Comparison of ENCODE assay signal across 30 mouse cellular contexts in the genomic region with DNA sequence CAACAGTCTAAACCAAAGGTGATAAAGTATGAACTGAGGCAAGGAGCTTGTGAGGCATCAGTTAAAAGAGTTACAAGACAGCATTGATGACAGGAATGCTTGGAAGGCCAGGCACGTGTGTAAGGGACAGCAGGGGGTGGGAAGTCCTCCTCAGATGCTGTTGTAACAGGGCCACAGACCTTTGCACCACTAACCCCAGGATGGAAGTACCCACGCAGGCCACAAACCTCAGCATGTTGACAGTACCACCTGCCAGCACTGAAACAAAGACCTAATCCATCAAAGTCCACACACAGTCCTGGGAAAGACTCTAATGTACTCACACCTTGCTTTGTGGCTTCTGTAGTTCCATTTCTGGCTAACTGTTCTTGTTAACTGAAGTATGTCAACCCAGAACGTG. TPM values are rescaled to one million over a fixed set of nuclear protein-coding genes. Genes with fewer than 3 reads are reported as not detected.
DNase-seq lines count a peak whose midpoint lies in the region; ATAC-seq and TF ChIP-seq lines count a peak whose summit lies in the region.
"Had no signal": no experiment of that assay in that cellular context is flagged by ENCODE, and none has a peak within 500 bp of the region (broad histone marks: within the 10 kb centered on the region; RNA-seq: fewer than 3 reads in every experiment).

No protein-coding gene starts in this region.

- H3K9me3 ChIP-seq in heart, embryonic 13.5 days, result no peaks in the 10 kb centered on the region
- no peaks in the 10 kb centered on the region for H3K9me3 ChIP-seq in liver, embryonic 16.5 days (replicated peaks; ENCODE audit: control insufficient read depth, low read length)
- no peaks in the 10 kb centered on the region for H3K9me3 ChIP-seq in hindbrain, embryonic 12.5 days (replicated peaks)
- H3K9me3 ChIP-seq: embryonic facial prominence, embryonic 12.5 days; embryonic facial prominence, embryonic 15.5 days; forebrain, embryonic 10.5 days; forebrain, embryonic 13.5 days; G1E; heart, embryonic 12.5 days; hindbrain, embryonic 15.5 days had no signal

- peak overlapping the region; percentile 49; the same call in 1 of the 2 replicates for H3K27ac ChIP-seq in heart, embryonic 13.5 days (replicated peaks)
- H3K27ac ChIP-seq in heart, adult 2 months, result no peak overlapping the region
- H3K27ac ChIP-seq in liver, embryonic 16.5 days (ENCODE audit: low read length), result no peak overlapping the region
- no peak overlapping the region for H3K27ac ChIP-seq in hindbrain, embryonic 12.5 days
- H3K27ac ChIP-seq: embryonic facial prominence, embryonic 12.5 days; embryonic facial prominence, embryonic 15.5 days; forebrain, embryonic 10.5 days; forebrain, embryonic 13.5 days; hindbrain, embryonic 15.5 days had no signal

- H3K4me3 ChIP-seq in heart, embryonic 13.5 days, result no peak overlapping the region
- no peak overlapping the region for H3K4me3 ChIP-seq in heart, adult 2 months
- H3K4me3 ChIP-seq in liver, embryonic 16.5 days (ENCODE audit: low read depth, low read length), result no peak overlapping the region
- H3K4me3 ChIP-seq in hindbrain, embryonic 12.5 days, result no peak overlapping the region
- H3K4me3 ChIP-seq: embryonic facial prominence, embryonic 12.5 days; embryonic facial prominence, embryonic 15.5 days; erythroblast, embryonic 14.5 days; forebrain, embryonic 10.5 days; forebrain, embryonic 13.5 days; heart, embryonic 12.5 days; hindbrain, embryonic 15.5 days had no signal

- no peak for TF ChIP-seq EP300 in heart, adult 2 months (IDR thresholded peaks at IDR 0.05; ENCODE audit: insufficient read depth, low read depth, low read length)

- peaks cover 48% of the 10 kb centered on the region for H3K4me1 ChIP-seq in heart, embryonic 13.5 days
- H3K4me1 ChIP-seq in heart, adult 2 months (ENCODE audit: control insufficient read depth, insufficient read depth, low read length), result no peaks in the 10 kb centered on the region; the same call in 1 of the 2 replicates
- H3K4me1 ChIP-seq in liver, embryonic 16.5 days (ENCODE audit: control insufficient read depth, low read depth, low read length), result peaks cover 7% of the 10 kb centered on the region
- H3K4me1 ChIP-seq in hindbrain, embryonic 12.5 days, result peaks cover 8% of the 10 kb centered on the region

- H3K9ac ChIP-seq in heart, embryonic 13.5 days, result no peak overlapping the region
- H3K9ac ChIP-seq in heart, adult 2 months (ENCODE audit: low read depth, low read length), result no peak overlapping the region
- H3K9ac ChIP-seq in liver, embryonic 16.5 days (ENCODE audit: low read depth, low read length), result no peak overlapping the region
- H3K9ac ChIP-seq in hindbrain, embryonic 12.5 days, result no peak overlapping the region
- H3K9ac ChIP-seq: embryonic facial prominence, embryonic 12.5 days; embryonic facial prominence, embryonic 15.5 days; forebrain, embryonic 13.5 days; heart, embryonic 12.5 days; hindbrain, embryonic 15.5 days had no signal

- no peaks in the 10 kb centered on the region for H3K36me3 ChIP-seq in heart, embryonic 13.5 days
- H3K36me3 ChIP-seq in heart, adult 2 months (ENCODE audit: control insufficient read depth, insufficient read depth, low read length), result no peaks in the 10 kb centered on the region
- H3K36me3 ChIP-seq in liver, embryonic 16.5 days (ENCODE audit: control insufficient read depth, insufficient read depth), result no peaks in the 10 kb centered on the region
- H3K36me3 ChIP-seq in hindbrain, embryonic 12.5 days, result no peaks in the 10 kb centered on the region
- H3K36me3 ChIP-seq: embryonic facial prominence, embryonic 12.5 days; embryonic facial prominence, embryonic 15.5 days; forebrain, embryonic 10.5 days; G1E; heart, embryonic 12.5 days; hindbrain, embryonic 15.5 days had no signal

- no peak for TF ChIP-seq POLR2A in heart, adult 2 months (IDR thresholded peaks at IDR 0.05; ENCODE audit: insufficient read depth, low read depth, low read length)

- WGBS in heart, embryonic 13.5 days, result 37% methylated on average over 3 of the region's 3 CpGs
- 71% methylated on average over 3 of the region's 3 CpGs for WGBS in heart, adult 2 months
- WGBS in liver, embryonic 16.5 days (ENCODE audit: insufficient replicate concordance), result 28% methylated on average over 3 of the region's 3 CpGs
- WGBS in hindbrain, embryonic 12.5 days, result 18% methylated on average over 3 of the region's 3 CpGs

- intact Hi-C loops in heart, adult 2 months (cut with DNase I), result no loop called here

- no peak for DNase-seq in heart, adult 2 months
- DNase-seq in liver, result no peak
- DNase-seq in fibroblast of lung, adult 2 months (ENCODE audit: low read depth), result peak; percentile 49
- no peak for DNase-seq in spleen, postnatal 4 days (ENCODE audit: low spot score in 2 of 2)
- DNase-seq: adrenal gland, postnatal 10 days; adrenal gland, postnatal 36 days; B cell, adult 2 months; cerebellum, adult 18-20 months; cerebellum, adult 9-10 months; cerebellum, postnatal 14 days; gastrocnemius, postnatal 10 days; gastrocnemius, postnatal 36 days; heart, adult 11 months; heart, postnatal 14 days; heart, postnatal 4 days had no signal

- H3K4me2 ChIP-seq in heart, embryonic 13.5 days, result no peak overlapping the region
- no peak overlapping the region for H3K4me2 ChIP-seq in liver, embryonic 16.5 days (ENCODE audit: low read depth, low read length)
- H3K4me2 ChIP-seq in hindbrain, embryonic 12.5 days (replicated peaks), result no peak overlapping the region
- H3K4me2 ChIP-seq: embryonic facial prominence, embryonic 12.5 days; embryonic facial prominence, embryonic 15.5 days; forebrain, embryonic 13.5 days; heart, embryonic 12.5 days; hindbrain, embryonic 15.5 days had no signal

- ATAC-seq in heart, embryonic 13.5 days (ENCODE audit: extremely low read depth, insufficient number of reproducible peaks, low FRiP score, low TSS enrichment), result no peak
- ATAC-seq in liver, embryonic 16.5 days (ENCODE audit: low read depth), result peak; percentile 74
- peak; percentile 29; the same call in 1 of the 2 replicates for ATAC-seq in megakaryocyte, adult 5-6 weeks (ENCODE audit: poor library complexity, severe bottlenecking)
- ATAC-seq in hindbrain, embryonic 12.5 days (ENCODE audit: low FRiP score), result no peak
- ATAC-seq: forebrain, embryonic 13.5 days; forebrain, embryonic 16.5 days; Patski had no signal

- H3K27me3 ChIP-seq in heart, embryonic 13.5 days (replicated peaks), result no peaks in the 10 kb centered on the region
- H3K27me3 ChIP-seq in heart, adult 2 months (ENCODE audit: control insufficient read depth, insufficient read depth, low read length), result no peaks in the 10 kb centered on the region
- no peaks in the 10 kb centered on the region for H3K27me3 ChIP-seq in liver, embryonic 16.5 days (ENCODE audit: control insufficient read depth, insufficient read depth, low read depth, low read length)
- H3K27me3 ChIP-seq in hindbrain, embryonic 12.5 days, result no peaks in the 10 kb centered on the region
- H3K27me3 ChIP-seq: CH12.LX; embryonic facial prominence, embryonic 12.5 days; embryonic facial prominence, embryonic 15.5 days; forebrain, embryonic 13.5 days; heart, embryonic 12.5 days; hindbrain, embryonic 15.5 days; Patski had no signal

- TF ChIP-seq CTCF in heart, adult 2 months (IDR thresholded peaks at IDR 0.05), result no peak

- H3K79me2 ChIP-seq in heart, adult 2 months (replicated peaks; ENCODE audit: control insufficient read depth, insufficient read depth, low read length), result no peaks in the 10 kb centered on the region

RNA-seq across cellular contexts. Expression of gene Gsn, which starts 22.3 kb away (rescaled TPM):
- 205 and 215 TPM in 2 replicates for polyA plus RNA-seq in heart, embryonic 13.5 days (2015; fragmentation: Nextera tagmentation; extraction: Ambion mirVana)
- total RNA-seq in heart, adult 2 months (2021), result 1,000 to 10,000 TPM in 1 of 2 experiments, 100 to 1,000 TPM in 1; 878 to 1,097 TPM
- 1,373 and 1,759 TPM in 2 replicates for polyA plus RNA-seq in heart, adult 2 months (2012; rRNA removed)
- 163 and 188 TPM in 2 replicates for polyA plus RNA-seq in liver, embryonic 16.5 days (2015; fragmentation: Nextera tagmentation; extraction: Ambion mirVana)
- total RNA-seq in megakaryocyte, adult 5-6 weeks (2015), result 54.1 and 69.6 TPM in 2 replicates
- total RNA-seq in megakaryocyte, adult 5-6 weeks (2017), result 90.9 and 98.1 TPM in 2 replicates
- 72.4 and 80.2 TPM in 2 replicates for polyA plus RNA-seq in hindbrain, embryonic 12.5 days (2016; fragmentation: Nextera tagmentation; extraction: Ambion mirVana)

RNA-seq across cellular contexts. Expression of gene Rab14, which starts 33.0 kb away (rescaled TPM):
- polyA plus RNA-seq in heart, embryonic 13.5 days (2015; fragmentation: Nextera tagmentation; extraction: Ambion mirVana), result 228 and 262 TPM in 2 replicates
- 100 to 1,000 TPM; 129 to 135 TPM for total RNA-seq in heart, adult 2 months (2021)
- 61.4 and 70.1 TPM in 2 replicates for polyA plus RNA-seq in heart, adult 2 months (2012; rRNA removed)
- 110 and 114 TPM in 2 replicates for polyA plus RNA-seq in liver, embryonic 16.5 days (2015; fragmentation: Nextera tagmentation; extraction: Ambion mirVana)
- 153 and 167 TPM in 2 replicates for total RNA-seq in megakaryocyte, adult 5-6 weeks (2015)
- 134 and 137 TPM in 2 replicates for total RNA-seq in megakaryocyte, adult 5-6 weeks (2017)
- polyA plus RNA-seq in hindbrain, embryonic 12.5 days (2016; fragmentation: Nextera tagmentation; extraction: Ambion mirVana), result 380 and 390 TPM in 2 replicates

Comparison
In these comparisons a context has a peak if more than half of its experiments do, and no peak if none do; other contexts are left out.
1. ATAC-seq: peak in liver, embryonic 16.5 days (single experiment) and megakaryocyte, adult 5-6 weeks (single experiment); none in heart, embryonic 13.5 days (single experiment) and hindbrain, embryonic 12.5 days (single experiment).